Mouse (Mus musculus): ENCODE data around the gene Gbgt1.

The Gbgt1 gene

GRCm38 (mm10) chr2:28502987-28503386 is 6.3 kb downstream of the Gbgt1 start:
- peak; percentile 0 to 1 for DNase-seq

GRCm38 (mm10) chr2:28504676-28505075 is 8.0 kb downstream of the Gbgt1 start:
- peak; percentile 1 for DNase-seq

GRCm38 (mm10) chr2:28505795-28506194 is 9.1 kb downstream of the Gbgt1 start, which contains the start of gene Gm10134:
TSS of gene Gm10134 (plus strand) at chr2:28506095.
- peak; percentile 0 to 1 for DNase-seq

GRCm38 (mm10) chr2:28506291-28506690 is 9.6 kb downstream of the Gbgt1 start:
- DNase-seq = peak; percentile 0 to 2

- DNase-seq = peak; percentile 4 to 20
Measured at GRCm38 (mm10) chr2:28511600-28511999, 14.9 kb downstream of the Gbgt1 start.

- DNase-seq = peak; percentile 85 to 92
Measured at GRCm38 (mm10) chr2:28512798-28513401, 16.2 kb downstream of the Gbgt1 start, which contains the start of gene Ralgds. TSS of gene Ralgds (plus strand) at chr2:28513125.

- peak; percentile 67 to 69 for DNase-seq
Measured at GRCm38 (mm10) chr2:28513431-28514370, 17.0 kb downstream of the Gbgt1 start.

GRCm38 (mm10) chr2:28514489-28514888 is 17.8 kb downstream of the Gbgt1 start:
- DNase-seq = peak; percentile 93 to 95

- peak; percentile 78 to 90 for DNase-seq
Measured at GRCm38 (mm10) chr2:28517206-28517909, 20.7 kb downstream of the Gbgt1 start.

- peak in 1 of 2 experiments; percentile 10 for DNase-seq
Measured at GRCm38 (mm10) chr2:28518231-28518630, 21.5 kb downstream of the Gbgt1 start.

- peak; percentile 81 to 82 for DNase-seq
Measured at GRCm38 (mm10) chr2:28520581-28520980, 23.9 kb downstream of the Gbgt1 start.

GRCm38 (mm10) chr2:28521571-28522151 is 25.0 kb downstream of the Gbgt1 start:
- DNase-seq = peak; percentile 60 to 71

- DNase-seq = peak; percentile 64 to 72
Measured at GRCm38 (mm10) chr2:28522166-28522565, 25.5 kb downstream of the Gbgt1 start.

GRCm38 (mm10) chr2:28523643-28524117 is 27.0 kb downstream of the Gbgt1 start:
- peak; percentile 86 to 91 for DNase-seq

- DNase-seq = peak; percentile 29 to 36
Measured at GRCm38 (mm10) chr2:28524406-28524805, 27.7 kb downstream of the Gbgt1 start.

- peak; percentile 66 to 69 for DNase-seq
Measured at GRCm38 (mm10) chr2:28525219-28525942, 28.7 kb downstream of the Gbgt1 start.

- peak; percentile 44 to 52 for DNase-seq
Measured at GRCm38 (mm10) chr2:28525943-28526876, 29.5 kb downstream of the Gbgt1 start.

- peak; percentile 48 to 63 for DNase-seq
Measured at GRCm38 (mm10) chr2:28527436-28528353, 31.0 kb downstream of the Gbgt1 start.

- DNase-seq = peak in 1 of 2 experiments; percentile 63
Measured at GRCm38 (mm10) chr2:28528354-28528730, 31.7 kb downstream of the Gbgt1 start.
